Mouse (Mus musculus) heart, adult 2 months (tissue): ENCODE measurements around the gene Lmtk3. TPM values are rescaled to one million over a fixed set of nuclear protein-coding genes. Genes with fewer than 3 reads are reported as not detected.

ENCODE experiments used
- DNase-seq, 2 experiments: peaks; one replicate each; pipeline ENCODE4 v3.0.0; 2021
- H3K27ac ChIP-seq: fragments of 200-600 bp; 2 replicates; pipeline ENCODE4 v1.8.1; 2022
- H3K27me3 ChIP-seq: fragments of 200-500 bp; 2 replicates; pipeline ENCODE4 v1.6.1; 2012; ENCODE audit warnings: mild to moderate bottlenecking, low read length, inconsistent platforms, mixed read lengths; ENCODE audit not compliant: control insufficient read depth, insufficient read depth
- H3K36me3 ChIP-seq: fragments of 200-500 bp; 2 replicates; pipeline ENCODE4 v1.6.1; 2012; ENCODE audit warnings: low read length, inconsistent platforms; ENCODE audit not compliant: control insufficient read depth, insufficient read depth
- H3K4me1 ChIP-seq: fragments of 200-500 bp; 2 replicates; pipeline ENCODE4 v1.6.1; 2011; ENCODE audit warnings: low read length; ENCODE audit not compliant: control insufficient read depth, insufficient read depth
- H3K4me3 ChIP-seq: fragments of 200-600 bp; 2 replicates; pipeline ENCODE4 v1.8.1; 2022
- H3K79me2 ChIP-seq: fragments of 200-500 bp; replicated peaks from 2 replicates; pipeline ENCODE4 v1.6.1; 2012; ENCODE audit warnings: mild to moderate bottlenecking, inconsistent platforms, low read length, moderate library complexity, mixed read lengths; ENCODE audit not compliant: control insufficient read depth, insufficient read depth
- H3K9ac ChIP-seq: fragments of 200-500 bp; 2 replicates; pipeline ENCODE4 v1.6.1; 2012; ENCODE audit warnings: low read depth, mild to moderate bottlenecking, control low read depth, inconsistent platforms, low read length, mixed read lengths
- CTCF ChIP-seq: fragments of 200-600 bp; IDR thresholded peaks from 2 replicates; pipeline ENCODE4 v1.8.1; 2022; ENCODE audit warnings: antibody characterized with exemption, mild to moderate bottlenecking, moderate library complexity
- EP300 ChIP-seq: fragments of 200-500 bp; IDR thresholded peaks from 2 replicates; pipeline ENCODE4 v1.6.1; 2011; ENCODE audit warnings: low read depth, low read length, control low read depth; ENCODE audit not compliant: insufficient read depth
- POLR2A ChIP-seq: fragments of 200-500 bp; IDR thresholded peaks from 2 replicates; pipeline ENCODE4 v1.6.1; 2011; ENCODE audit warnings: mild to moderate bottlenecking, low read depth, low read length, control low read depth; ENCODE audit not compliant: insufficient read depth
- WGBS: fragments of 180-500 bp; shearing (Covaris S2); methylation state at CpG from one replicate; pipeline ENCODE4 v1.1.7; 2018; 5-methylcytosine and 5-hydroxymethylcytosine counted together
- intact Hi-C: fragments of 180-260 bp; cut with DNase I; formaldehyde crosslinking; loops from one replicate; pipeline ENCODE4 v1.15.1; 2025
- polyA plus RNA-seq: library from polyadenylated mRNA; depleted of rRNA; stranded (reverse); fragments of >200 nt; gene quantifications from 2 replicates; pipeline ENCODE4 v1.2.3, GENCODE M21; 2012
- total RNA-seq, 2 experiments: library from RNA; stranded (reverse); gene quantifications; 2 replicates each; pipeline ENCODE4 v1.2.3; 2021

Gene Lmtk3
- total and polyA plus RNA-seq, 3 experiments: 0.14 to 0.18 TPM; not detected in 1

DNA sequence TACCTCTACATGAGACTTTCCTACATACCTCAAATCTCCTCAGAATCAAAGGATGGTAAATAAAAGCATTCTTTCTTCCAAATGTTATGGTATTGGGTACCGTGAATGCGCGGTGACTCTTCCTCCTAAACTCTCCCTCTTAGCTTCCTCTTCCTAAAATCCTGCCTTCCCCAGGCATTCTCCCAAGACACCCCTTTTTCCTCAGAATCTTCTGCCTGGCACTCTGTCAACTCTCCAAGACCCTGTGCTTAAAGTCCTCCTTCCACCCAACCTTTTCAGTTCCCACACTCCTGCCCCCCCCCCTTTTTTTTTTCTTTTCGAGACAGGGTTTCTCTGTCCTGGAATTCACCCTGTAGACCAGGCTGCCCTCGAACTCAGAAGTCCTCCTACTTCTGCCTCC is 31.3 kb downstream of the Lmtk3 start:
- Histone ChIP-seq H3K36me3 (peaks cover 4% of the 10 kb centered on the region), H3K27ac (no peak overlapping the region), H3K79me2 (no peaks in the 10 kb centered on the region), H3K27me3 (no peaks in the 10 kb centered on the region), H3K4me1 (peaks cover 6% of the 10 kb centered on the region), H3K4me3 (0 out of 2 replicates have a peak overlapping the region, but pooled peaks have one; percentile 2), H3K9ac (no peak overlapping the region)
- no peak for TF ChIP-seq EP300
- WGBS: 8% methylated on average over 5 of the region's 5 CpGs
- no peak for DNase-seq
- intact Hi-C loops: loop anchor here (10.0 kb wide), 1 partner anchor 1070 kb away; the partner anchor contains the start of gene Vrk3

- TF ChIP-seq POLR2A: no peak
- TF ChIP-seq EP300: no peak
- TF ChIP-seq CTCF: no peak
- H3K36me3 ChIP-seq: peaks cover 4% of the 10 kb centered on the region
- H3K27ac ChIP-seq: no peak overlapping the region
- no peak overlapping the region for H3K9ac ChIP-seq
- intact Hi-C loops: loop anchor here (10.0 kb wide), 1 partner anchor 1071 kb away; the partner anchor contains the start of gene Vrk3
- H3K79me2 ChIP-seq: no peaks in the 10 kb centered on the region
- 75% methylated on average over 10 of the region's 10 CpGs for WGBS
- no peak overlapping the region for H3K4me3 ChIP-seq
- H3K4me1 ChIP-seq: peaks cover 6% of the 10 kb centered on the region
- H3K27me3 ChIP-seq: no peaks in the 10 kb centered on the region
- DNase-seq: no peak
Observed at GRCm38 (mm10) chr7:45815323-45815983, 31.9 kb downstream of the Lmtk3 start.

DNA sequence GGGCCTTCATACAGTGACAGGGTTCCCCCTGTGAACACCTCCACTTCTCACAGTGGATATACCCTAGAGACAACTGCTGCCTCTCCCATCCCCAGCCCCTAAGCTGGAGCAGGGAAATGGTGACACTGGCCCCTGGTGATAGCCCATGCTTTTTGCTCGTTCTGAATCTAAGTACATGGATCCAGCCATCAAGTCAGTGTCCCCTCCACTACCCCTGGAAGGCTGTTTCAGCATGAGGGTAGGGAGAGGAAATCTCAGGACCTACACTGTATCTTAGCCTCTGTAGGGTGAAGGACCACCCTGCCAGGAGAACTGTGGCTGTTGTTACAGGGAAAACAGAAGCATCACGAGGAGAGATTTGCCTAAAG is 32.4 kb downstream of the Lmtk3 start:
- H3K36me3 ChIP-seq: peaks cover 4% of the 10 kb centered on the region
- 66% methylated on average over 2 of the region's 2 CpGs for WGBS
- no peak overlapping the region for H3K27ac ChIP-seq
- H3K4me3 ChIP-seq: no peak overlapping the region
- no peak overlapping the region for H3K9ac ChIP-seq
- H3K79me2 ChIP-seq: no peaks in the 10 kb centered on the region
- no peaks in the 10 kb centered on the region for H3K27me3 ChIP-seq
- peaks cover 6% of the 10 kb centered on the region for H3K4me1 ChIP-seq
- TF ChIP-seq CTCF: no peak
- no peak for DNase-seq
- intact Hi-C loops: loop anchor here (10.0 kb wide), 1 partner anchor 1071 kb away; the partner anchor contains the start of gene Vrk3

GRCm38 (mm10) chr7:45819843-45820242 is 36.3 kb downstream of the Lmtk3 start:
- no peaks in the 10 kb centered on the region for H3K36me3 ChIP-seq
- H3K27me3 ChIP-seq: no peaks in the 10 kb centered on the region
- no peak overlapping the region for H3K4me3 ChIP-seq
- H3K27ac ChIP-seq: no peak overlapping the region
- H3K79me2 ChIP-seq: no peaks in the 10 kb centered on the region
- H3K4me1 ChIP-seq: 0 out of 2 replicates have a peak, but pooled peaks cover under 1% of the 10 kb centered on the region
- 7% methylated on average over 25 of the region's 25 CpGs for WGBS
- DNase-seq: no peak
- intact Hi-C loops: loop anchor here (10.0 kb wide), 1 partner anchor 1075 kb away; the partner anchor contains the start of gene Vrk3
- TF ChIP-seq EP300 (no peak), POLR2A (no peak), CTCF (no peak)
- no peak overlapping the region for H3K9ac ChIP-seq

DNA sequence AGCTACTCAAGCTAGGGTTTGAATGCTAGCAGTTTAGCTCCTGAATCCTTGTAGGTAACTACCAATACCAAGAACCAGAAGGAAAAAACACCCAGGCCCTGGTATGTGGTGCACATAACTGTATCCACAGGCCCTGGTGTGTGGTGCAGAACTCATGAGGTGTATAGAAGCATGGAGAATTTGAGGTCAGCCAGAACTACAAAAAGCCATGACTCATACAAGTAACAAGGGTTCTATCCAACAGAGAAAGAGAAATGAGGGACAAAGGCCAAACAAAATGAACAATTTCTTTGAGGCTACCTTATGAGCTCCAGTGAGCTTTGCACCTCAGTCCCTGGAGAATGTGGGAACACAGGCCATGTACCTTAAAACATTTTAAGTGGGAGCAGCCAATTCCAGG is 37.4 kb downstream of the Lmtk3 start:
- no peak for TF ChIP-seq CTCF
- TF ChIP-seq EP300: no peak
- TF ChIP-seq POLR2A: no peak
- Histone ChIP-seq H3K36me3 (no peaks in the 10 kb centered on the region), H3K9ac (no peak overlapping the region), H3K79me2 (no peaks in the 10 kb centered on the region), H3K4me1 (no peaks in the 10 kb centered on the region), H3K27me3 (no peaks in the 10 kb centered on the region), H3K27ac (no peak overlapping the region), H3K4me3 (no peak overlapping the region)
- no peak for DNase-seq
- intact Hi-C loops: no loop called here

DNA sequence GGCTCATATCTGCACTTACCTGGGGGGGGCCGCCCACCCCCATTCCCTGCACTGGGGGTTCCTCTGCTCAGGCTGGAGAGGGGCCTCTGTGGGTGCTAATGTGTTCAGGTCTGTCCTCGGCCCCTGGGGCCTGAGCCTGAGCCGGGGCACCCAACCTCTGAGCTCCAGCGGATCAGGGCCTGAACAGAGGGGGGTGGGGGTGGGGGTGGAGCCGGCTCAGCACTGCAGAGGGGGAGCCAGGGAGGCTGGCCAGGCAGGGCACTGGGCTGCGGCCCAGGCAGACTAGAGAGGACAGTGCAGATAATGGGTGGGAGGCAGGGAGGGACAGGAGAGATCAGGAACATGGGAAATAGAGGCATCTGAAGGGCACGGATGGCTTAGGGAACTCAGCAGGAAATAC is 41.1 kb downstream of the Lmtk3 start, which contains the start of gene Kcnj14:
Kcnj14 (minus strand) TSS at position 185 of the 400 bp plus-strand sequence.
- Histone ChIP-seq H3K4me1 (no peaks in the 10 kb centered on the region), H3K36me3 (no peaks in the 10 kb centered on the region), H3K9ac (no peak within 1 kb of the TSS), H3K27ac (no peak within 1 kb of the TSS), H3K79me2 (no peaks in the 10 kb centered on the region), H3K4me3 (no peak within 1 kb of the TSS), H3K27me3 (no peaks in the 10 kb centered on the region)
- no peak for TF ChIP-seq CTCF
- no peak for TF ChIP-seq EP300
- TF ChIP-seq POLR2A: no peak
- intact Hi-C loops: no loop called here
- 34% methylated on average over 7 of the region's 7 CpGs for WGBS
- no peak for DNase-seq
